Mouse (Mus musculus): ENCODE measurements around the gene Ndufb10.

DNA sequence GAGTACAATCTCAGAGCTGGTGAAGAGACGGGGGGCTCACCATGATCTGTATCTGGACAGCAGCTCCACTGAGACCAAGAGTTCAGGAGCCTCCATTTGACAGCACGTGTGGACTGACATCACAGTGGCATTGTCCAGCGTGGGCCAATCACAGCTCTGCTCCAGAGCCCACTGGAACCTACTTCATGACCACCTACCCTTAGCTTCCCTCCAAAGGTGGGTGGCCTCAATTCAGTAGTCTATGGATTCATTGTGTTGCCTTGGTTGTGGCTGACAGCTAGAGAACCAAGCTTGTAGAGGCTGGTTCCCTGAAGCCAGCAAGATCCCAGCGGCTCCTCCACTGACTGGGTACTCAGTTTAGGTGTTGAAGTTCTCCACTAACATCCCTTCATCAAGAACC is 6.3 kb downstream of the Ndufb10 start, which contains the start of the genes Rnf151 and Rps2:
- TF ChIP-seq CTCF (IDR thresholded peaks at IDR 0.05; ENCODE audit: low read depth) (no peak), EP300 (optimal IDR thresholded peaks at IDR 0.05) (no peak)

All from stomach, postnatal 0 days (tissue).